Mouse (Mus musculus): Measurements from ENCODE around the gene Baz1b. TPM values are rescaled to one million over a fixed set of nuclear protein-coding genes. Genes with fewer than 3 reads are reported as not detected.

Gene Baz1b
- polyA plus RNA-seq, 1 experiment from 2014 or later, result 46.9 TPM

DNA sequence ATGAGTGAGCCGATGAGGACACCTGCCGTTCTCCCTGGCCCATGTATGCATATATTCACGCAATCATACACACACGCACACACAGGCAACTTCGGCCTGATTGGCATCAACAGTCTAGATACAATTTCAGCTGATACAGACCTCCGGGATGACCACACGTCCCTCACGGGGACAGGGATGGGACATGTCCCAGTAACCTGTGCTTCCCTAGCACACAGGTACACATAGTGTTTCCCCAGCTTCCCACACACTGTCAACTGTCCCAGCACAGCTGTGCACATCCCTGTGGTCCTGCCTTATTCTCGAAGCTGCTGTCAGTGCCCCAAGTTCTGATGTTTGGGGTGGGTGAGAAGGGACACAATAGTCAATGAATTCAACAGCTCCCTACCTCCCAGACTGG lies 60.3 kb downstream of the Baz1b start:
- ATAC-seq (ENCODE audit: low read depth), result no peak
- Histone ChIP-seq H3K4me1 (ENCODE audit: control insufficient read depth, insufficient read depth, low read length) (0 out of 2 replicates have a peak, but pooled peaks cover 2% of the 10 kb centered on the region), H3K4me3 (ENCODE audit: low read depth, low read length) (peak overlapping the region; percentile 68), H3K27me3 (replicated peaks; ENCODE audit: control insufficient read depth, insufficient read depth, low read length) (peaks cover 22% of the 10 kb centered on the region), H3K36me3 (ENCODE audit: control insufficient read depth, insufficient read depth, low read length) (peaks cover 50% of the 10 kb centered on the region), H3K27ac (replicated peaks; ENCODE audit: low read depth, low read length) (no peak overlapping the region), H3K9ac (ENCODE audit: low read depth, low read length) (no peak overlapping the region), H3K9me3 (ENCODE audit: control insufficient read depth, low read length) (no peaks in the 10 kb centered on the region), H3K4me2 (ENCODE audit: low read depth, low read length) (peak overlapping the region; percentile 98)
- DNase-seq (ENCODE audit: low spot score), result no peak
- 77% methylated on average over 9 of the region's 9 CpGs for WGBS

DNA sequence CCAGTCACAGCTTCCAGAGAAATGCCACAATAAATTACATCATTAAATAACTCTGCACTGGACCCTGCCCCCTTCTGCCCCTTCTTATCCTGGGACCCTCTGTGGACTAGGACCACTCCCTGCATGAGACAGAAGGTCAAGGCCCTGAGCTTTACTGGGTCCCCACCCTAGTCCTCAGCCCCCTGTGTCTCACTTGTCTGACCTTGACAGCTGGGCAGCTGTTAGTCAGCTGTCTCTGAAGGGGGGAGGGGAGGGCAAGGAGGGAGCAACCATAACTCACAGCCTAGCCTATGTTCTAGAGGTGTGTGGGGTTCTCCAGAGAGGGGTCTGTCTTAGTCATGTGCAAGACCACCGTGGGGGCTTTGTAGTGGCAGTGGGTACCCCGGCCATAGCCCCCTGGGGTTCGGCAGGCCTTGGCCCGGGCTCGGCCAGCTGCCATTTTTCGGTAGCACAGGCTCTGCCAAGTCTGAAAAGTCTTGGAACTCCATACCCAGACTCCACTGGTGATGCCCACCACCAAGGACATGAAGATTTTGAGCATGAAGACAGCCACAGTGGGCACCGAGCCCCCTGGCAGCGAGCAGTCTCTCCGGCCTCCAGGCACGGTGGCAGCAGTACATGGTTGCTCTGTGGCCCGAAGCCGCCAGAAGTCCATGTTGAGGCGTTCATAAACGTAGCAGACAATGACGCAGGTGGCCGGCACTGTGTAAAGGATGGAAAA lies 62.1 kb downstream of the Baz1b start:
- Histone ChIP-seq H3K27ac (replicated peaks; ENCODE audit: low read depth, low read length) (no peak overlapping the region), H3K4me2 (ENCODE audit: low read depth, low read length) (peak overlapping the region; percentile 98), H3K9ac (ENCODE audit: low read depth, low read length) (peak overlapping the region; percentile 35; the same call in 1 of the 2 replicates), H3K4me1 (ENCODE audit: control insufficient read depth, insufficient read depth, low read length) (peaks cover 11% of the 10 kb centered on the region), H3K36me3 (ENCODE audit: control insufficient read depth, insufficient read depth, low read length) (peaks cover 33% of the 10 kb centered on the region), H3K4me3 (ENCODE audit: low read depth, low read length) (peak overlapping the region; percentile 68), H3K27me3 (replicated peaks; ENCODE audit: control insufficient read depth, insufficient read depth, low read length) (peaks cover 22% of the 10 kb centered on the region), H3K9me3 (ENCODE audit: control insufficient read depth, low read length) (no peaks in the 10 kb centered on the region)
- 77% methylated on average over 15 of the region's 16 CpGs for WGBS
- no peak for ATAC-seq (ENCODE audit: low read depth)
- DNase-seq (ENCODE audit: low spot score), result no peak

DNA sequence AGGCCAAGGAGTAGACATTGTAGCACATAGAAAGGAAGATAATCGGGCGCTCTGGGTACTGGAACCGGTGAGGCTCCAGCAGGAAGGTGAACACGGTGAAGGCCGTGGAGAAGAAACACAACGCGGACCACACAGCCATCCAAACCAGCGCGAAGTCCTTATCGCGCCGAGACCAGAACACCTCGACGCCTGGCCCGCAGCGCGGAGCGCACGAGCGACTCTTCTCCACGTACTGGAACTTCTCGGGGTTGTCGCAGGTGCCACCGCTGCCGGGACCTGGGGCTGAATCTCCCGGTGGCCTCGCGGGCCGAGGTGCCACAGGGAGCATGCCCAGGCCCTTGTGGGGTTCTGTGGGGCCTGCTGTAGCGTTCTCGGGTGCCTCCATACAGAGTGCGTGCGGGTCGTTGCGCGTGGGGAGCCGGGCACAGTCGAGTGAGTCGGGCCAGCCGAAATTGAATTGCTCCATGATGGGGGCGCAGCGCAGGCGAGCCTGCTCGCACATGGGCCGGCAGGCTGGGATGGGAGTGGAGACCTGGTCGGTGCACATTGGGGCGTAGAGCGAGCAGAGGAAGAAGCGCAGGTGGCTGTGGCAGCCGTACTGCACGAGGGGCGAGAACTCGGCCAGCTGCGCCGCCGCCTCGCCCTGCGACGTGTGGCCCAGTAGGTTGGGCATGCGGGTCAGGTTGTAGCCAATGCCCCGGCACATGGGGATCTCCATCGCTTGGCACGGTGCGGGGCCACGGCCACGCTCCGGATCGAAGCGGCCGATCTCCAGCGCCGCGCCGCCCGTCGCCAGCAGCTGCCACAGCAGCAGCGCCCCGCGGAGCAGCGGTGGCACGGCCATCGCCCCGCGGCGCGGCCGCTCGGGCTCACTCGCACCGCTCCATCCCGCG lies 63.4 kb downstream of the Baz1b start:
- Histone ChIP-seq H3K4me3 (ENCODE audit: low read depth, low read length) (peak overlapping the region; percentile 68), H3K36me3 (ENCODE audit: control insufficient read depth, insufficient read depth, low read length) (peaks cover 20% of the 10 kb centered on the region), H3K4me1 (ENCODE audit: control insufficient read depth, insufficient read depth, low read length) (peaks cover 15% of the 10 kb centered on the region), H3K27me3 (replicated peaks; ENCODE audit: control insufficient read depth, insufficient read depth, low read length) (peaks cover 22% of the 10 kb centered on the region), H3K4me2 (ENCODE audit: low read depth, low read length) (peak overlapping the region; percentile 98), H3K9ac (ENCODE audit: low read depth, low read length) (peak overlapping the region; percentile 72), H3K27ac (replicated peaks; ENCODE audit: low read depth, low read length) (no peak overlapping the region), H3K9me3 (ENCODE audit: control insufficient read depth, low read length) (no peaks in the 10 kb centered on the region)
- peak; percentile 34 for ATAC-seq (ENCODE audit: low read depth)
- 3% methylated on average over 47 of the region's 92 CpGs for WGBS
- DNase-seq (ENCODE audit: low spot score), result no peak

DNA sequence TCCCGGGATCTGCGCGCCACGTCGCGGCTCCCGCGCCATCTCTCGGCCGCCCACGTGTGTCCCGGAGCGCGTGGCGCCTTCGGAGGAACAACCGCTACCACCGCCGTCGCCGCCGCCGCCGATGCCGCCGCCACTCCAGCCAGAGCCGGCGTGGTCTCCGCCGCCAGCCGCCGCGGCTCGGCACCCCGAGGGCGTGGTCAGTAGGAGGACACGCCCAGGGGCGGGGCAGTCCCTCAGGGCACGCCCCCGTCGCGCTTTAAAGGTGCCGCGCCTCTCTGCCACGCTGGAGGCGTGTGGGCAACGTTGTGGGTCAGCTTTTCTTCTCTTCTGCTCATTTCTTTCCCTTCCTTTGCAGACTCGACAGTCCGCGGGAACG lies 64.0 kb downstream of the Baz1b start, which contains the start of gene Fzd9:
Fzd9 (minus strand) TSS at position 152 of the 376 bp plus-strand sequence.
- WGBS, result 0% methylated on average over 25 of the region's 51 CpGs
- no peak within 1 kb of the TSS for H3K27ac ChIP-seq (replicated peaks; ENCODE audit: low read depth, low read length)

DNA sequence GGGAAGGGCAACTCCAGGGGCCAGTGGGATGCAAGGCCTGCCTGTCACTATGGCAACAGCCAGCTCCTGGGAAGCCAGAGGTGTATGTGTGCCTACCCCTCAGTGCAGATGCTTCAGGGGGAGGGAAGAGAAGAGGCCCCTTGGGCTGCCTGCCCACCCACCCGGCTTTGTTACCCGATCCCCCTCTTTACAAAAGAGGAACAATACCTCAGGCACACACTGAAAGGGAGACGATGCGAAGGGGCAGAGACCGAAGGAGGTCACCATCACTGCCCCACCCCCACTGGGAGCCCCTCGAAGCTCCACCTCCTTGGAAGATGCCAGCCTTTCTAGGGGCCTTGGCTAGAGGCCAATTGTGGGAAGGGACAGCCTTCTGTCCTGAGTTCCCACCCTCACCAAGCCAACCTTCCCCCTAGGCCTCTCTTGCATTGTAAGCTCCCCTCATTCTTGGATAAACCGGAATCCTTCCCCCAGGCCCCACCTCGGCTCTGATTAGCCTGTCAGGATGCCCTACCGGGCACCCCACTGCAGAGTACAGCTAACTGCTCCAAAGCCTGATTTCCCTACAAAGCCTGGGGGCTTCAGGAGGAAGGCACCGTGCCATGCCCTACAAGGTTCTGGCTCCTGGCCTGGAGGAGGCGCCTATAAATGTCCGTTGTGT lies 66.8 kb downstream of the Baz1b start:
- peak; percentile 72 for ATAC-seq (ENCODE audit: low read depth)
- H3K36me3 ChIP-seq (ENCODE audit: control insufficient read depth, insufficient read depth, low read length), result no peaks in the 10 kb centered on the region
- H3K9ac ChIP-seq (ENCODE audit: low read depth, low read length), result 0 out of 2 replicates have a peak overlapping the region, but pooled peaks have one; percentile 11
- no peak overlapping the region for H3K4me3 ChIP-seq (ENCODE audit: low read depth, low read length)
- peak overlapping the region; percentile 52 for H3K27ac ChIP-seq (replicated peaks; ENCODE audit: low read depth, low read length)
- H3K4me2 ChIP-seq (ENCODE audit: low read depth, low read length), result no peak overlapping the region
- peak; percentile 87 for DNase-seq (ENCODE audit: low spot score)
- 8% methylated on average over 11 of the region's 12 CpGs for WGBS
- H3K4me1 ChIP-seq (ENCODE audit: control insufficient read depth, insufficient read depth, low read length), result peaks cover 19% of the 10 kb centered on the region
- peaks cover 22% of the 10 kb centered on the region for H3K27me3 ChIP-seq (replicated peaks; ENCODE audit: control insufficient read depth, insufficient read depth, low read length)
- 0 out of 2 replicates have a peak, but pooled peaks cover 3% of the 10 kb centered on the region for H3K9me3 ChIP-seq (ENCODE audit: control insufficient read depth, low read length)

More for the DNA sequence above, 64.0 kb downstream of the Baz1b start, which contains the start of gene Fzd9:
- H3K4me1 ChIP-seq (ENCODE audit: control insufficient read depth, insufficient read depth, low read length), result peaks cover 15% of the 10 kb centered on the region
- peaks cover 13% of the 10 kb centered on the region for H3K36me3 ChIP-seq (ENCODE audit: control insufficient read depth, insufficient read depth, low read length)
- no peaks in the 10 kb centered on the region for H3K9me3 ChIP-seq (ENCODE audit: control insufficient read depth, low read length)
- H3K27me3 ChIP-seq (replicated peaks; ENCODE audit: control insufficient read depth, insufficient read depth, low read length), result peaks cover 22% of the 10 kb centered on the region
- peak within 1 kb of the TSS; percentile 68 for H3K4me3 ChIP-seq (ENCODE audit: low read depth, low read length)
- peak; percentile 84 for ATAC-seq (ENCODE audit: low read depth)
- DNase-seq (ENCODE audit: low spot score), result peak; percentile 93
- peak within 1 kb of the TSS; percentile 72 for H3K9ac ChIP-seq (ENCODE audit: low read depth, low read length)
- peak within 1 kb of the TSS; percentile 98 for H3K4me2 ChIP-seq (ENCODE audit: low read depth, low read length)

DNA sequence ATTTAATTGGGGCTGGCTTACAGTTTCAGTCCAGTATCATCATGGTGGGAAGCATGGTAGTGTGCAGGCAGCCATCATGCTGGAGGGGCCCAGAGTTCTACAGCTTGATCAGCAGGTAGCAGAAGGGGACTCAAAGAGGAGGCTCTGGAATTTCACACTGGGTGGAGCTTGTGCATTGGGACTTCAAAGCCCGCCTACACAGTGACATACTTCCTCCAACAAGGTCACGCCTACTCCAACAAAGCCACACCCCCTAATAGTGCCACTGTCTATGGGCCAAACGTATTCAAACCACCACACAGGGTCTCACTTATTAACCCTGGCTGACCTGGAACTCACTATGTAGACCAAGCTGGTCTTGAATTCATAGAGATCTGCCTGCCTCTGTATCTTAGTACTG lies 69.1 kb downstream of the Baz1b start:
- H3K4me1 ChIP-seq (ENCODE audit: control insufficient read depth, insufficient read depth, low read length), result peaks cover 19% of the 10 kb centered on the region
- H3K4me3 ChIP-seq (ENCODE audit: low read depth, low read length), result no peak overlapping the region
- H3K27ac ChIP-seq (replicated peaks; ENCODE audit: low read depth, low read length), result no peak overlapping the region
- no peaks in the 10 kb centered on the region for H3K36me3 ChIP-seq (ENCODE audit: control insufficient read depth, insufficient read depth, low read length)
- H3K9ac ChIP-seq (ENCODE audit: low read depth, low read length), result no peak overlapping the region
- 0 out of 2 replicates have a peak, but pooled peaks cover 3% of the 10 kb centered on the region for H3K9me3 ChIP-seq (ENCODE audit: control insufficient read depth, low read length)
- ATAC-seq (ENCODE audit: low read depth) (no peak), DNase-seq (ENCODE audit: low spot score) (no peak)
- H3K4me2 ChIP-seq (ENCODE audit: low read depth, low read length), result no peak overlapping the region
- H3K27me3 ChIP-seq (replicated peaks; ENCODE audit: control insufficient read depth, insufficient read depth, low read length), result no peaks in the 10 kb centered on the region
- 85% methylated on average over 3 of the region's 3 CpGs for WGBS

DNA sequence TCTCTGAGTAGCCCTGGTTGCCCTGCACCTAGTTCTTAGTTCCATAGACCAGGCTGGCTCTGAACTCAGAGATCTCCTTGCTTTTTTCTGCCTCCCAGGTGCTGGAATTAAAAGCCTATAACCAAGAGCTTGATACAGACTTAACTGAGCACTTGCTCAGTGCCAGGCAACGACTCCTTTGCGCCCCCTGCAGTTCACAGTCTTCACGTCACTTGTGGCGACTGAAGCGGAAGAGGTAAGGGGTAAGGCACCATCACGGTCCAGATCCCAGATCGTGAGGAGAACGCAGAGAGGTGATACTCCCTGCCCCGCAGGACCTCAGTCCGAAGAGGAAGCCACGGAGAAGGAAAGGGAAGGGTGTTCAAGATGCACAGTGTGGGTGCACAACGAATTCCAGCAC lies 70.5 kb downstream of the Baz1b start:
- 79% methylated on average over 12 of the region's 12 CpGs for WGBS
- no peak overlapping the region for H3K4me3 ChIP-seq (ENCODE audit: low read depth, low read length)
- 0 out of 2 replicates have a peak overlapping the region, but pooled peaks have one; percentile 54 for H3K4me2 ChIP-seq (ENCODE audit: low read depth, low read length)
- 0 out of 2 replicates have a peak, but pooled peaks cover 3% of the 10 kb centered on the region for H3K9me3 ChIP-seq (ENCODE audit: control insufficient read depth, low read length)
- H3K36me3 ChIP-seq (ENCODE audit: control insufficient read depth, insufficient read depth, low read length), result no peaks in the 10 kb centered on the region
- DNase-seq (ENCODE audit: low spot score) (no peak), ATAC-seq (ENCODE audit: low read depth) (no peak)
- H3K27ac ChIP-seq (replicated peaks; ENCODE audit: low read depth, low read length), result peak overlapping the region; percentile 92
- no peak overlapping the region for H3K9ac ChIP-seq (ENCODE audit: low read depth, low read length)
- no peaks in the 10 kb centered on the region for H3K27me3 ChIP-seq (replicated peaks; ENCODE audit: control insufficient read depth, insufficient read depth, low read length)
- H3K4me1 ChIP-seq (ENCODE audit: control insufficient read depth, insufficient read depth, low read length), result peaks cover 16% of the 10 kb centered on the region
